Mouse (Mus musculus) liver, embryonic 13.5 days (tissue): ENCODE results near the gene Acbd3. TPM values are rescaled to one million over a fixed set of nuclear protein-coding genes. Genes with fewer than 3 reads are reported as not detected.

Experiments used
- ATAC-seq: fragments of 200-750 bp; cut with Nextera tagmentation; 2 replicates; pipeline ENCODE4 v1.8.0; 2017; ENCODE audit warnings: low read depth, mild to moderate bottlenecking, moderate number of reproducible peaks, moderate library complexity
- DNase-seq: peaks from one replicate; pipeline ENCODE4 v3.0.0; 2022
- H3K27ac ChIP-seq: fragments of 300-500 bp; sonication (generic); 2 replicates; pipeline ENCODE4 v1.5.1; 2015; ENCODE audit warnings: moderate library complexity, mild to moderate bottlenecking, inconsistent platforms
- H3K27me3 ChIP-seq: fragments of 300-500 bp; sonication (generic); 2 replicates; pipeline ENCODE4 v1.6.1; 2015; ENCODE audit warnings: mild to moderate bottlenecking, inconsistent platforms
- H3K36me3 ChIP-seq: fragments of 300-500 bp; sonication (generic); 2 replicates; pipeline ENCODE4 v1.6.1; 2015; ENCODE audit warnings: mild to moderate bottlenecking, inconsistent platforms
- H3K4me1 ChIP-seq: fragments of 300-500 bp; sonication (generic); replicated peaks from 2 replicates; pipeline ENCODE4 v1.6.1; 2015; ENCODE audit warnings: inconsistent platforms
- H3K4me2 ChIP-seq: fragments of 300-500 bp; sonication (generic); 2 replicates; pipeline ENCODE4 v1.6.1; 2015; ENCODE audit warnings: inconsistent platforms, mild to moderate bottlenecking, moderate library complexity
- H3K4me3 ChIP-seq: fragments of 300-500 bp; sonication (generic); replicated peaks from 2 replicates; pipeline ENCODE4 v1.5.1; 2015; ENCODE audit warnings: mild to moderate bottlenecking, inconsistent platforms
- H3K9ac ChIP-seq: fragments of 300-500 bp; sonication (generic); 2 replicates; pipeline ENCODE4 v1.6.1; 2015; ENCODE audit warnings: mild to moderate bottlenecking, inconsistent platforms
- H3K9me3 ChIP-seq: fragments of 300-500 bp; sonication (generic); replicated peaks from 2 replicates; pipeline ENCODE4 v1.6.1; 2016; ENCODE audit warnings: inconsistent platforms
- WGBS: fragments of 180-500 bp; shearing (Covaris S2); methylation state at CpG from one replicate; pipeline ENCODE4 v1.1.7; 2015; ENCODE audit not compliant: insufficient replicate concordance; 5-methylcytosine and 5-hydroxymethylcytosine counted together
- polyA plus RNA-seq: library from polyadenylated mRNA; unstranded; fragments of >200 nt; fragmentation: Nextera tagmentation; extraction: Ambion mirVana; gene quantifications from 2 replicates; pipeline ENCODE4 v1.2.1, GENCODE M21; 2015

Acbd3 gene
- polyA plus RNA-seq, 1 experiment from 2014 or later: 8.7 TPM

- no peak overlapping the region for H3K4me2 ChIP-seq
- H3K36me3 ChIP-seq: no peaks in the 10 kb centered on the region
- peaks cover 4% of the 10 kb centered on the region; the same call in 1 of the 2 replicates for H3K27me3 ChIP-seq
- H3K9me3 ChIP-seq: peaks cover 6% of the 10 kb centered on the region
- no peak overlapping the region for H3K4me3 ChIP-seq
- ATAC-seq (no peak), DNase-seq (peak; percentile 34)
- WGBS: 60% methylated on average over 3 of the region's 3 CpGs
- no peak overlapping the region for H3K9ac ChIP-seq
- H3K27ac ChIP-seq: no peak overlapping the region
- H3K4me1 ChIP-seq: peaks cover 37% of the 10 kb centered on the region
Measured at GRCm38 (mm10) chr1:180774664-180775063, 48.8 kb downstream of the Acbd3 start.

- no peak for ATAC-seq
- Histone ChIP-seq H3K36me3 (no peaks in the 10 kb centered on the region), H3K9me3 (peaks cover 6% of the 10 kb centered on the region), H3K4me3 (no peak overlapping the region), H3K27me3 (no peaks in the 10 kb centered on the region; the same call in 1 of the 2 replicates), H3K4me2 (no peak overlapping the region), H3K9ac (no peak overlapping the region), H3K27ac (no peak overlapping the region), H3K4me1 (peaks cover 37% of the 10 kb centered on the region)
- WGBS: 74% methylated on average over 10 of the region's 10 CpGs
- DNase-seq: no peak
Measured at GRCm38 (mm10) chr1:180775317-180775716, 49.5 kb downstream of the Acbd3 start.

- ATAC-seq (no peak), DNase-seq (no peak)
- Histone ChIP-seq H3K27ac (no peak overlapping the region), H3K9me3 (peaks cover 6% of the 10 kb centered on the region), H3K4me2 (no peak overlapping the region), H3K9ac (no peak overlapping the region), H3K36me3 (no peaks in the 10 kb centered on the region), H3K27me3 (no peaks in the 10 kb centered on the region; the same call in 1 of the 2 replicates), H3K4me3 (no peak overlapping the region), H3K4me1 (peaks cover 37% of the 10 kb centered on the region)
- WGBS: 69% methylated on average over 6 of the region's 6 CpGs
Measured at GRCm38 (mm10) chr1:180775849-180776493, 50.1 kb downstream of the Acbd3 start.

- H3K9ac ChIP-seq: no peak overlapping the region
- WGBS: 62% methylated on average over 6 of the region's 6 CpGs
- no peak for DNase-seq
- no peak overlapping the region for H3K4me2 ChIP-seq
- no peak for ATAC-seq
- no peak overlapping the region for H3K4me3 ChIP-seq
- H3K27ac ChIP-seq: no peak overlapping the region
- H3K9me3 ChIP-seq: peaks cover 6% of the 10 kb centered on the region
- H3K4me1 ChIP-seq: peaks cover 33% of the 10 kb centered on the region
- H3K36me3 ChIP-seq: no peaks in the 10 kb centered on the region
- no peaks in the 10 kb centered on the region; the same call in 1 of the 2 replicates for H3K27me3 ChIP-seq
Measured at GRCm38 (mm10) chr1:180776494-180776893, 50.7 kb downstream of the Acbd3 start.

- peak overlapping the region; percentile 82 for H3K9ac ChIP-seq
- H3K9me3 ChIP-seq: peaks cover 6% of the 10 kb centered on the region
- peak overlapping the region; percentile 86 for H3K27ac ChIP-seq
- no peaks in the 10 kb centered on the region for H3K36me3 ChIP-seq
- peak overlapping the region; percentile 98 for H3K4me2 ChIP-seq
- 6% methylated on average over 10 of the region's 10 CpGs for WGBS
- H3K4me3 ChIP-seq: peak overlapping the region; percentile 71
- H3K4me1 ChIP-seq: peaks cover 27% of the 10 kb centered on the region
- no peaks in the 10 kb centered on the region; the same call in 1 of the 2 replicates for H3K27me3 ChIP-seq
- peak; percentile 11 for ATAC-seq
- peak; percentile 22 for DNase-seq
Measured at GRCm38 (mm10) chr1:180777289-180777659, 51.4 kb downstream of the Acbd3 start.

GRCm38 (mm10) chr1:180777660-180778402 lies 52.0 kb downstream of the Acbd3 start:
- no peaks in the 10 kb centered on the region; the same call in 1 of the 2 replicates for H3K27me3 ChIP-seq
- ATAC-seq (peak; percentile 86), DNase-seq (peak; percentile 76)
- H3K36me3 ChIP-seq: no peaks in the 10 kb centered on the region
- WGBS: under 1% methylated on average over 56 of the region's 56 CpGs
- H3K9ac ChIP-seq: peak overlapping the region; percentile 82
- peak overlapping the region; percentile 71 for H3K4me3 ChIP-seq
- H3K9me3 ChIP-seq: peaks cover 6% of the 10 kb centered on the region
- peaks cover 27% of the 10 kb centered on the region for H3K4me1 ChIP-seq
- peak overlapping the region; percentile 86 for H3K27ac ChIP-seq
- H3K4me2 ChIP-seq: peak overlapping the region; percentile 98

GRCm38 (mm10) chr1:180778403-180778754 lies 52.5 kb downstream of the Acbd3 start:
- Histone ChIP-seq H3K4me1 (peaks cover 27% of the 10 kb centered on the region), H3K9ac (peak overlapping the region; percentile 82), H3K27me3 (no peaks in the 10 kb centered on the region; the same call in 1 of the 2 replicates), H3K9me3 (peaks cover 6% of the 10 kb centered on the region), H3K4me2 (peak overlapping the region; percentile 98), H3K27ac (peak overlapping the region; percentile 86; the same call in 1 of the 2 replicates), H3K4me3 (peak overlapping the region; percentile 71), H3K36me3 (no peaks in the 10 kb centered on the region)
- DNase-seq (no peak), ATAC-seq (peak; percentile 25)
- 3% methylated on average over 13 of the region's 13 CpGs for WGBS

GRCm38 (mm10) chr1:180778941-180779340 lies 53.1 kb downstream of the Acbd3 start:
- WGBS: 82% methylated on average over 10 of the region's 10 CpGs
- no peaks in the 10 kb centered on the region for H3K36me3 ChIP-seq
- no peaks in the 10 kb centered on the region; the same call in 1 of the 2 replicates for H3K27me3 ChIP-seq
- no peak overlapping the region for H3K9ac ChIP-seq
- H3K4me3 ChIP-seq: peak overlapping the region; percentile 71; the same call in 1 of the 2 replicates
- no peak overlapping the region for H3K27ac ChIP-seq
- H3K4me2 ChIP-seq: peak overlapping the region; percentile 98
- peaks cover 6% of the 10 kb centered on the region for H3K9me3 ChIP-seq
- H3K4me1 ChIP-seq: peaks cover 27% of the 10 kb centered on the region
- no peak for ATAC-seq
- DNase-seq: no peak

GRCm38 (mm10) chr1:180780291-180780690 lies 54.4 kb downstream of the Acbd3 start:
- H3K27me3 ChIP-seq: no peaks in the 10 kb centered on the region; the same call in 1 of the 2 replicates
- H3K4me1 ChIP-seq: peaks cover 27% of the 10 kb centered on the region
- no peak overlapping the region for H3K4me3 ChIP-seq
- H3K36me3 ChIP-seq: no peaks in the 10 kb centered on the region
- DNase-seq: no peak
- no peak overlapping the region for H3K27ac ChIP-seq
- ATAC-seq: no peak
- WGBS: 84% methylated on average over 8 of the region's 8 CpGs
- H3K9ac ChIP-seq: no peak overlapping the region
- H3K9me3 ChIP-seq: no peaks in the 10 kb centered on the region
- no peak overlapping the region for H3K4me2 ChIP-seq

- DNase-seq (no peak), ATAC-seq (no peak)
- Histone ChIP-seq H3K27me3 (no peaks in the 10 kb centered on the region; the same call in 1 of the 2 replicates), H3K36me3 (no peaks in the 10 kb centered on the region), H3K4me1 (peaks cover 23% of the 10 kb centered on the region), H3K4me3 (no peak overlapping the region), H3K27ac (no peak overlapping the region), H3K4me2 (no peak overlapping the region), H3K9ac (no peak overlapping the region), H3K9me3 (no peaks in the 10 kb centered on the region)
- 68% methylated on average over 5 of the region's 5 CpGs for WGBS
Measured at GRCm38 (mm10) chr1:180781250-180781649, 55.4 kb downstream of the Acbd3 start.

- no peak for ATAC-seq
- Histone ChIP-seq H3K4me3 (no peak overlapping the region), H3K27ac (no peak overlapping the region)
Measured at GRCm38 (mm10) chr1:180782906-180783579, 57.2 kb downstream of the Acbd3 start.

More at GRCm38 (mm10) chr1:180782906-180783579, 57.2 kb downstream of the Acbd3 start:
- DNase-seq: no peak
- Histone ChIP-seq H3K4me2 (no peak overlapping the region), H3K4me1 (peaks cover 9% of the 10 kb centered on the region), H3K9ac (no peak overlapping the region), H3K9me3 (no peaks in the 10 kb centered on the region), H3K27me3 (no peaks in the 10 kb centered on the region; the same call in 1 of the 2 replicates), H3K36me3 (no peaks in the 10 kb centered on the region)
- WGBS: 56% methylated on average over 9 of the region's 9 CpGs
